Mouse (Mus musculus): ENCODE results near the gene Ptf1a.

Ptf1a gene

DNA sequence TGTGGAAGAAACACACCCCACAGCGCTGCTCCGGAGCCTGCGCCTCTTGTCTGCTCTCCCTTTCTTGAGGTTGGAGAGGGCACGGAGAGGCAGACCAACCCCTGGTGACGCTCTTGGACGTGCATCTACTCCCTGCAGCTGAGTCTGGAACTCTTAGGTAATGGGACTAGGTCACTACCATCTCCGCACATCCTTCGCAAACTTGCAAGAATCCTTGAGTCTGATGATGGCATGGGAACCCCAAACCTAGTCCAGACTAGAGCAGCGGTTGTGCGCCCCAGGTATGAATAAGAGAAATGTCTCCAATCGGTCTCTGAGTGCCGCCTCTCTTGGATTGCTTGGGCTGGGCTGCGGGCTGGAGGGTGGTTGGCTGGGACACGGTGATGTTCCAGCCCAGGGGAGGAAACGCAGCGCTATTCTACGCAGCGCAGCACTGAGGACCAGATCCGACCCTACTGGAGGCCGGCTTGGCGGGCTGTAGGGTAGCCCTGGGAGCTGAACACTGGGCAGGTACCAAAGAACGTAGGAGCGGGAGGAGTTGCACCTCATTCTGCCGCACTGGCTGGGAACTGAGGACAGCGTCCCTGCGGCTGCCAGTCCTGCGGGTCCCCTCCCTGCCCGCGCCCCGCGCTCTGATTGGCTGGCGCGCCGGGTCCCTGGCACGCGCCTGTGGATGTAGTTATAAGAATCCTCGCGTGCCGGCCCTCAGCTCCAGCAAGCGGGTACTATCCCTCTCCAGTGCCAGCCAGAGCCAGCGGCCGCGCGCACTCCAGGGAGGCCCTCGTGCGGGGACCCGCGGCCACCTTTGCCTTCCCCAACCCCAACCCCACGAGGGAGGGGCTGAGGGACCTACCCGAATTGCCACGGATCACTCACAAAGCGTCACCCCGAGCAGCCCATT is at the start of gene Ptf1a:
Gene Ptf1a, plus strand, starts transcription at position 733 of the 901 bp plus-strand sequence.
- DNase-seq (ENCODE audit: low spot score): no peak

DNA sequence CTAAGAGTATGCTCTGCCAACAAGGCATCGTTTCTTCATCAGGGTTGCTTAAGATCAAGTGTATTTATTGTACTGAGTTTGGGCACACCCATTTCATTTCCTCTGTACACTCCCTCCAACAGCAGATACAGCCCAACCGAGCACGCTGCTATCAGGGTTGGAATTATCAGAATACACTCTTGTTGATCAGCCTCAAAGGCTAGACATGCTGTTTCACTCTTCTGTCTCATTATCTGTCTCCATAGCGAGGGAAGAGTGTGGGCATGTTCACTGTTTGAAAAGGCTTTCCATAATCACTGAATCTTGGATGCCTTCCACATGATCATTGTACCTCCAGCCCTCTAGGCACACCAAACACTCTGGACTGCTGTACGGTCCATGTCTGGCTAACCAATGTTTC is 40.1 kb upstream of the Ptf1a start:
- DNase-seq (ENCODE audit: low spot score): no peak

DNA sequence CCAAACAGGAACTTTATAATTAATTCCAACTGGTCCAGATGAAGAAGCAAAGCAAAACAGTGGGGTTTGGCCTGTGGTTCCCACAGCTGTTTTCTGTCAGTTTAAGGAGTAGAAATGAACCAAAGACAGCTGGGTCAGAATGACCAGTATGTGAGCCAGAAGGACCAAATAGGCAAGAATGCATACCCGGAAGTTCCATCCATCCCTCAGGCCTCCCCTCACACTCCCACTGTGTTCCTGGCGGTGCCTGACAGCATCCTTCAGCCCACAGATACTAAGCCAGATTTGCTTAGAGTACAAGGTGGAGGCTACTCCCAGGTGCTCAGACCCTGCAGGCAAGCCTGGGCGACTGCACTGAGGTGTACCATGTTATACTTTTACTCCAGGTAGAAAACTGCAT is 38.9 kb upstream of the Ptf1a start:
- no peak for DNase-seq (ENCODE audit: low spot score)

DNA sequence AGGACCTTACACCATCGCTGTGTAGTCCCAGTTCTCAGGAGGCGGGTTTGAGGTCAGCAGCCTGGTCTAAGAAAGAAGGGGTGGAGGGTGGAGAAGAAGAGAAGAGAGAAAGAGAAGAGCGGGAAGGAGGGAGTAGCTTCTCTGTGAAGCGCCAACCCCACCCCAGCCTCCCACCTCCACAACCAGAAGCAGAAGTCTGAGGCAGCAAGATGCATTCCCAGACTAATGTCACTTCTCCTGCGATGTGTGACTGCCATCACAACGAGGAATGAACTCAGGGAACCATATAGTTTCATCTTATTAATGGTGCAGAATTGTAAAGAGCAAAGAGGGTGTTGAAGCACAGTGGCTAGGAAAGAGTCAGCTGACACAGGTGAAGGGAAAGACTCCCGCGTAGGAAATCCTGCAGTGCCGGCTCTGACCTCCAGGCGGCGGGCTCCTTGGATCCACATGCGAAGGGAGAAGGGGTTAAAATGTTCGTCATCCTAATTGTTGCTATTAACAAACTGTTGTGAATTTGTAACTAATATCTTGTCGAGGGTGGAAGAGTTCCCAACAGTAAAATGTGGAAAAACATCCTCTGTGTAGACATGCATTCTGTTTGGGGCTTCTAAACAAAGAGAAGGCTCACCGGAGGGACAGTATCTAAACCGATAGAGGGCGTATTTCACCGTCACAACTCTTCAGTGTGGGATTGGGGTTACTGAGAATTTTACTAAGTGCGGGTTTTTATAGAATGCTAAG is 31.1 kb upstream of the Ptf1a start:
- peak; percentile 86 for DNase-seq (ENCODE audit: low spot score)

DNA sequence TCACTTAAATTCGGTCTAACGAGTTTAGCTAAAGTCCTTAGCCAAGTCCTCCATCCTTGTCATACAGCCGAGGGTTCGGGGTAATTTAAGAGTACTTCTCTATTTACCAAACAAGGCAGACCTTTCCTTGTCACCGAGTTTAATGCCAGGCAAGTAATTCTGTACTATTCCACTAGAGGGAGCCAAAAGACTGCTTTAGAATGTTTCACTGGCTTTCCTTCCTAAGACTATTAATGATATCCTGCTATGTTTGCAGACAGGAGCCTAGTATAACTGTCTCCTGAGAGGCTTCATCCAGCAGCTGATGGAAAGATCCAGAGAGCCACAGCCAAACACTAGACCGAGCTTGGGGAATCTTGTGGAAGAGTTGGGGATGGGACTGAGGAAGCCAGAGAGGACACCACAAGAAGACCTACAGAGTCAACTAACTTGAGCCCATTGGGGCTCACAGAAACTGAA is 30.4 kb upstream of the Ptf1a start:
- no peak for DNase-seq (ENCODE audit: low spot score)

DNA sequence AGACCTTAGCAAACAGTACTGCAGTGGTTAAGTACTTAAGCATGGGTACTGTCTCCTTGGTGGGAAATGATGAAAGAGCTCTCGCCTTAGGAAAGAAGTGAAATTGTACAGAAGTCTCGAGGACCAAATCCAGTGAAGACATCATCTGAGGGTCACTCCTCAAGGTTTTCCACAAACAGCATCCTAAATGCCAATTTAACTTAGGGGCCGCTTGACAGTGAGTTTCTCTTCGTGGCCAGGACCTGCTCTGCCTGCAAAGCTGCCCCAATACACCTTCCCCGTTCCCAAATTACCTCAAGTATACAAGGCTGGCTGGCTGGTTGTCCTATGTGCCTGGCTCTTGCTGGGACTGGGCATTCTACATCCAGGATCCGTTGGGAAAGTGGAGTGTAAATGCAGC is 29.4 kb upstream of the Ptf1a start:
- no peak for DNase-seq (ENCODE audit: low spot score)

DNA sequence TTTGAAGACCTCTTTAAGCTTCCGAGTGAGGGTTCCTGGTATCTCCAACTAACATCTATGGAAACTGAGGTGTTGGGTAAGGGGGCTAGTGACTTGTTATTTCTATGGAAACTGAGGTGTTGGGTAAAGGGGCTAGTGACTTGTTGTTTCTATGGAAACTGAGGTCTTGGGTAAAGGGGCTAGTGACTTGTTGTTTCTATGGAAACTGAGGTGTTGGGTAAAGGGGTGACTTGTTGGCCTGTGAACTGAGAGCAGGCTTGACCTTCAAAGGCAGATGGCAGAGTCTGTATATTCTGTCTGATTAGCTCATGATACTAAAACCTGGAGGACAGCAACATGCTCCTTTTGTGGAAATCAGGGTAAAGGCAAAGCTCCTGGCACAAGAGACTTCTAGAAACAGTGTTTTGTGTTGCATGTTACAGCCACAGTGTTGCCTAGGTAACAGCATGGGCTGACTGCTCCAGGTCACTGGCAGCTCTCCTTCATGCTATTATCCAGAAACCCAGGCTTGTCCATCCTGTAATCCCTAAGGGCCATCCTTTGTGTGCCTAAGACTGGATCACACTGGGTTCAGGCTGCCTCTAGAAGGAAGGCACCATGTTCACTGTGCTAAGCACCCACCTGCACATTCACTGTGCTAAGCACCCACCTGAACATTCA is 25.6 kb upstream of the Ptf1a start:
- DNase-seq (ENCODE audit: low spot score): no peak

DNA sequence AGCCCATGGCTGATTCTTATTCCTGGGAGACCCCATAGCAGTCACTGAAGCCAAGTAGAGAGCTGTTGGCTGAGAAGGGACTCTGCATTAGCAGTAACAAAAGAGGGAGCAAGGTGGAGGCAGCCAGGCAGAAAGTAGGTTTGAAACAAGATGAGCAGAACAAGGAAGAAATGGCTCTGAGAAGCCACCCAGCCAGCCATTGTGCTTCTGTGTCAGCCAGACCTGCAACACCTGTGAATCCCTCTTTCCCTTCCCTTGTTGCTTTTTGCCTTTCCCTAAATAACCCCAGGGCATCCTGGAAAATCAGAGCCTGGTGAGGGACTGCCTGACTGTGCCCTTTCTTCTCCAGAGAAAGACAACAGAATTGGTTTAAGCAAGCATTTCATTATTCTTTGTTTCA is 23.2 kb upstream of the Ptf1a start:
- no peak for DNase-seq (ENCODE audit: low spot score)

DNA sequence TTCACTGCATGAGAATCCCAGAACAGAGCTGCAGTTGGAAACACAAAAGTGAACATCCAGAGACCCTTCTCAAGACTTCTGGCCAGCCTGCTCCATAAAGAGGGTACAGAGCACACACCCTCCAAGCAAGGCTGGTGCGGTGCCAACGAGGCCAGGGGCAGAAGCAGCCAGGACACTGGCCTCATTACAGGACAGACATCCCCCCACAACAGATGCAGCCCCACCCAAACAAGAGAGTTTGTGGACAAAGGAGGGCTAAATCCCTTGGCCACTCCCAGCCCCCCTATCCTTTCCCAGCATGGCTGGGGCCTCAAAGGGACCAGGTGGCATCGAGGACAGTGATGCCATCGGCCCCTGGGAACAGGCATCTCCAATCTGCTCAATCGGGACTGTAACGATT is 22.4 kb upstream of the Ptf1a start:
- DNase-seq (ENCODE audit: low spot score): no peak

DNA sequence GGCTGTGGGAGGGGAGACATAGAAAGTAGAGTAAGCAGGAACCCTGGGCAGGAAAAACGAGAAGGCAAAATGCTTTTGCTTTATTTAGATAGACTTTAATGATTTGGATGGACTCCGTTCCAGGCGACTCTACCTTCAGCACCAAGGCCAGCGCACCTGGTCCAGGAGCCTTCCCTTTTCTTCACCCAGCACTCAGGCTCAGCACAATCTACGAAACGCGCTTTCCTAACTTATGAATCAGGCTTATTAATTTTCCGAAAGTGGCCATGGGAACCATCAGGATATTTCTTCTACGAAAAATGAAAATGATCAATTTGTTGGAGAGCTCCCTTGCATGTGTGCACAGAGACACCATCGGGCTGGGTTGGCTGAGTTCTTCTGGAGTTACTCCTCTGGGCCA is 16.4 kb upstream of the Ptf1a start:
- DNase-seq (ENCODE audit: low spot score): peak; percentile 78

DNA sequence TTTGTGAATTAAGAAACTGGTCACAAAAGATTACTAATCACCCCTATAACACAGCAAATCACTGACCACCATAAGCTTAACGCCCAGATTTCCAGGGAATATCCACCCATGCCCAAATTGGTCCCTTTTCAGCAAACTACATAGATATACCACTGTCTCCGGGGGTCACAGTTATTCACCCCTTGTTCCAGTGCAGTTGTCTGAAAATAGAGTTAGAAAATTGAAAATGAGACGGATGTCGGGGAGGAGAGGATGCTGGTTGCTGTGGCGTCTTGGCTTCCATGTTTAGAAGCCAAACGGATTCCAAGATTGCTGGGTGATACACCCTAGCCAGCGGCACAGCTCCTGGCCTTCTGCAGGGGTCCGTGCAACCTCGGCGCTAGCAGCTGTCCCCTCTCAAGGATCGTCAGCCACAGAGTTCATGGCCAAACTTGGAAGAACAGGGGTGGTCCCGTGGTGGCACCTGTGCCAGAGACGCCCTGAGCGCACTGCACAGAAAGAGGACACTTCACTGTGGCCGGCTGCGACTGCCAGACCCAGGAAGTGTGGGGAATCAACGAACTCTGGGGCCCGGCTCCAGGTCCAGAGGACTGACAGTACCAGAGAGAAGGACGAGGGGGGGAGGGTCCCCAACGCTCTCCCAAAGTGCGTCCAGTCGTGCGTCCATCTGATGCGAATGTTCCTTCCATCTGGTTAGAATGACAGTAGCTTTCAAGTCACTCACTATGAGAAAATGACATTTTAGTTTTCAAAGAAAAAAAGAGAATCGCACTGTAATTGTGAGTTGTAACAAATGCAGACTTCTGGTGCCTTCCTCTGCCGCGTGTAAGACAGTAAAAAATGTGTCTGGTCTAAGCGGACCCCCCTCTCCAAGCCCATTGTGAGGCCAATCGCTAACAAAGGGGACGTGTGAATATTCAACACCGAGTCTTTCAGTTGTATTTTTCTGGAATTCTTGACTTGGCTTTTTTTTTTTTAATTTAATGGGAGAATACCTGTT is 15.5 kb upstream of the Ptf1a start:
- no peak for DNase-seq (ENCODE audit: low spot score)

DNA sequence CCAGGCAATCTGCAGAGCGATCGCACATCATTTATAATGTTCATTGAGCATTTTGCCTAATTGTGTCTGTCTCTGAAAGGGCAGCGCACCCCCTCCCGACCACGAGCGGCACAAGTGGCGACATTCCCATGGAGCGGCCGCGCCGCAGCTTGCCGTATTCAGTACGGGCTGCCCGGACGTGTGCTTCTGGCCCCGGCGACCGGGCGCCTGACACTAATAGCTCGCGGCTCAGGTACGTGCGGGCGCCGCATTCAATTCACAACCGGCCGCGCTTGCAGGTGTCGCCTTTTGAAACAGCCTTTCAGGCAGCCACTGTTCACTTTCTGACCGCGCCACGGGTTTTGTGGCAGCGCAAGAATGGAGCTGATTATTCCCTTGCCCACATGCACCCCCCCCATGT is 14.7 kb upstream of the Ptf1a start:
- no peak for DNase-seq (ENCODE audit: low spot score)

DNA sequence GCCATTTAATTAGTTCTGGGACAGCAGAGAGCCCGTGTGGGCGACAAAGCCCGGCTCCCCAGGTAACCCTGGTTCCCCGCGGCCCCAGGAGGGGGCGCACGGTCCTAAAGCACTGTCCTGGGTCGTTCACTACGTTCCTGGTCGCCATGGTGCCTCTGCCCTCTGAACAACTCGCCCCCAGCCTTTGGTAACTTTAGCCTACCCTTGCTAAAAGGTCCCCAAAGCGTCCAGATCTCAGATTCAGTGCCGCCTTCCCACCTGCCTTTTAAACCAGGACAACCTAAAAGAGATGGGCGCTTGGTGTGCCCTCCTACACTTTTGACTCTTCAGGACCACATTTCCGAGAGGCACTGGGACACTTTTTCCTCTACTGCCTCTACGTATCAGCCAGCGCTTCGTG is 14.3 kb upstream of the Ptf1a start:
- peak; percentile 47 for DNase-seq (ENCODE audit: low spot score)

DNA sequence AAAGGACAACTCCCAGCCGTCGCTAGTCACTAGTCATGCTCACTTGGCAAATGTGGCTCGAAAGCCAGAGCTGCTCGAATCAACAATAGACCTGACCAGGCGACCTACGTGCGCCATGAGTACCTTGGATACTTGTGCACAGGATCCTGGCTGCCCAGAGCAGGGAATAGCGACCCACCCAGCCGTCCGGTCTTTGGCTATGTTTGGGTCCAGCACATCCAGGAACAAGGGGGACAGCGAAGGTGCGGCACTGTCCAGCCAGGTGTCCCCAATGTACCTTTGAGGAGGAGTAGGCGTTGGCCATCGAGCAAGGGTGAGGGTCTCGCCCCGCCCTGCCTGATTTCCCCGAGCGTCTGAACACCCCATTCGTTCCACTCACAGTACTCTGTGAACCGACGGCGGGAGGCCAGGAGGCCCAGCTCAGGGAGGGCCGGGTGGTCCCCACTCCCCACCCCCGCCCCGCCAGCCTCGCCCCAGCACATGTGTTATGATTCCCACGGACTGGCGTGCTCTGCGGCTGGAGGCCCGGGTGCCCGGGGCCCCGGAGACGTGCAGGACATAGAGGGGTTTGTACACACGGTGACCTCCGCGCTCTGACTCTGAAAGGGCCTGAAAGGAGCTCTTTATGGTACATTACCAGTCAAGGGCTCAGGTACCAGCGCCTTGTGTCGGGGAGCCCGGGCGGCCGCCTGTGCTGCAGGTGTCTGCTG is 13.7 kb upstream of the Ptf1a start:
- no peak for DNase-seq (ENCODE audit: low spot score)

DNA sequence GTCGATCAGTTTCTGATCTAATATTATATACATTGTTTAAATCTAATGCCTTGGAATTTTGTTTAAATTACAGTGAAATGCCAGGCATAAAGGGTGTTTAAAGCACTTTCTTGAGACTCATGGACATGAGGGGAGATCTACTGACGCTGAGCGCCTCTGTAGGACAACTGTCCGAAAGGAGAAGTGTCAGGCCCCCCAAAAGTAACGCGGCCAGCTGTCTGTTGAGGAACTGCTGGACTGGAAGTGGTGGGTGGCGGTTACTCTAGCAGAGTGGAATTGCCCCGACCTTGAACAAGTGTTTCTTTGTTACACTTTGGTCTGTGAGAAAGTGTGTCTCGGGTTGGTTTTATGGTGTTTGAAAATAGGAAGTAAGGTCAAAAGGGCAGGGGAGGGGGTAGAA is 1.1 kb upstream of the Ptf1a start:
- no peak for DNase-seq (ENCODE audit: low spot score)

DNA sequence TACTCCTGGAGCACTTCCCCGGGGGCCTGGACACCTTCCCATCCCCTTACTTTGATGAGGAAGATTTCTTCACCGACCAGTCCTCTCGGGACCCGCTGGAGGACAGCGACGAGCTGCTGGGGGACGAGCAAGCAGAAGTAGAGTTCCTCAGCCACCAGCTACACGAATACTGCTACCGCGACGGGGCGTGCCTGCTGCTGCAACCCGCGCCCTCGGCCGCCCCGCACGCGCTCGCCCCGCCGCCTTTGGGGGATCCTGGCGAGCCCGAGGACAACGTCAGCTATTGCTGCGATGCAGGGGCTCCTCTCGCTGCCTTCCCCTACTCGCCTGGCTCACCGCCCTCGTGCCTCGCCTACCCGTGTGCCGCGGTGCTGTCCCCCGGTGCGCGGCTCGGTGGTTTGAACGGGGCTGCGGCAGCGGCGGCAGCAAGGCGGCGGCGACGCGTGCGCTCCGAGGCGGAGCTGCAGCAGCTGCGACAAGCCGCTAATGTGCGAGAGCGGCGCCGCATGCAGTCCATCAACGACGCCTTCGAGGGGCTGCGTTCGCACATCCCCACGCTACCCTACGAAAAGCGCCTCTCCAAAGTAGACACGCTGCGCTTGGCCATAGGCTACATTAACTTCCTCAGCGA is 523 bp downstream of the Ptf1a start:
- no peak for DNase-seq (ENCODE audit: low spot score)

DNA sequence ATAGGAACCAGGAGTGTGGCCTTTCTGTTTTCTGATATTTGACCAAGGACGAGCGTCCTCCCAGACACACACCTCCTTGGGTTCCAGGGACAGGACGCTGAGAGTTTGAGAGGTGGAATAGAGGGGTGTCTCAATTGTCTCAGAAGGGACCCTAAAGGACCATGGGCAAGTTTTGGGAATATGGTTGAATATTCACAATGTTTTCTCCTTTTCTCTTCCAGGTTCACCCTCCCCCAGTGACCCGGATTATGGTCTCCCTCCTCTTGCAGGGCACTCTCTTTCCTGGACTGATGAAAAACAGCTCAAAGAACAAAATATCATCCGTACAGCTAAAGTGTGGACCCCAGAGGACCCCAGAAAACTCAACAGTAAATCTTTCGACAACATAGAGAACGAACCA is 1.3 kb downstream of the Ptf1a start:
- no peak for DNase-seq (ENCODE audit: low spot score)

DNA sequence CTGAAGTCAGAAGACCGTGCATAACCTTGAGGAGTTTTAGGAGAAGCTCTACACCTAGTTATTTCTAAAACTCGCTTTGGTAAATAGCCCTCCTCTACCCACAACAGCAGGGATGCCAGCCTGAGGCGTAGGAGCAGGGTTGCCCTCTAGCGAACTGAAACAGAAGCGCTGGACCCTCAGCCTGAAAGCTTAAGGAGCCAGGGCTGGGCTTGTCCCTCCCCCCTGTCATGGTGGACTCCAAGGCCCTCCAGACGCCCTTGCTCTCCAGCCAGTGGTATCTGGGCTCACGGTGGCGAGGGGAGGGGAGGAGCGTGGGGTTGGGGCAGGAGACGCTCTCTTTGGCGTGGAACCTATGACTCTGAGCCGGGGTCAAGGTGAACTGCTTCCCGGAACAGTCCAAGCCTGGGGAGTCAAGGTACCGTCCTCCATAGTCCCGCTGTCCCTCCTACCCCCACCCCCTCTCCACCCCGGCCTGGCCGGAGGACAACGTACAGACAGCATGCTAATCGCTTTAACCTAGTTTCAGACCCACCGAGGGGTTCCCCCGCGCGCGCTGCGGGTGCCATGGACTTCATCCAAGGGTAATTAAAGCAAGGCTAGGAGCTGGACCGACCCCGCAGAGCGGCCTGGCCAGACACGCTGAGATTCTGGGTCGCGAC is 2.7 kb downstream of the Ptf1a start:
- DNase-seq (ENCODE audit: low spot score): peak; percentile 46

DNA sequence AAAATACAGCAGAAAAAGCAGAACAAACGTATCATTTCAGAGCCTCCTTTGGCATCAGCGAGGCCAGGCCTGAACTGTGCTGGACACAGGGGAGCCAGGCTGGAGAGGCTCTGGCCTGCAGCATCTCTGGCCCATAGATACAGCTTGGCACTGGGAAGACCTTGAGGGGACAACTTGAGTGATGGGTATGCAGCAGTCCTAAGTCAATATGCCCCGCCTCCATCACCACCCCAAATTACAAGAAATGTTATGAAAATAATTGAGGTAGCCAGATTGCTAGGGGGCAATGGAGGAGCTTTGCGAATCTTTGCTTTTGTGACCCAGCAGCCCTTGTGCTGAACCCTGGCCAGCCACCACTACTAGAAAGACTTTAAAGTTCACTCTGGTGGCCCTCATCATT is 3.8 kb downstream of the Ptf1a start:
- no peak for DNase-seq (ENCODE audit: low spot score)

DNA sequence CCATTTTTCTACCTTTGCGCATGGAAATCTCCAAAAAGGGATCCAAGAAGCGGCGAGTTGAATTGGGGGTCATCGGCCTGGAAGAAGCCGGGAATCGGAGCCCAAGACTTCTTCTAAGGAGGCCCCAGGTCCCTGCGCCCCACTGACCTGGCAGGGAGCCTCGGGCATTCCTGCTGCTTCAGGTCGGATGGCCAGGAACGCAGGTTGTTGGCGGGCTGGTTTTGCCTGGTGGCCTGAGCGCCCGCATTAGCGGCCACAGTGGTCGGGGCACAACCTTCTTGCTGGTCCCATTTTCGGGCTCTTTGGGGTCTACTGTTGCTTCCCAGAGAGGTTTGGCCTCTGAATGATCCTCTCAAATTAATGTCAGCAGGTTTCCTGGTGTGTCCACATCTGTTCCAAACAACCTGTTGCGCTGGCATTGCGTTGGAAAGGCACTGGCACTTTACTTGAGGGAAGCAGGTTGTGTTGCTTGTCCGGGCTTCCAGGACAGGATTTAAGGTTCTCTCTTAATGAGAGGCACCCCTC is 7.1 kb downstream of the Ptf1a start:
- DNase-seq (ENCODE audit: low spot score): no peak

All from testis, postnatal 10 days (tissue).